Comparison of ENCODE assay signal across 10 mouse cellular contexts in genomic region chr5:21813994-21814393, GRCm38 (mm10). TPM values are rescaled to one million over a fixed set of nuclear protein-coding genes. Genes with fewer than 3 reads are reported as not detected.
A peak's percentile ranks its signal among the peaks of the same experiment; 100 is the strongest.
DNase-seq lines count a peak whose midpoint lies in the region; ATAC-seq lines count a peak whose summit lies in the region.
"Had no signal": no experiment of that assay in that cellular context is flagged by ENCODE, and none has a peak within 500 bp of the region (broad histone marks: within the 10 kb centered on the region; RNA-seq: fewer than 3 reads in every experiment).

No protein-coding gene starts in this region.

- no peak overlapping the region for H3K27ac ChIP-seq in intestine, embryonic 14.5 days (ENCODE audit: low read depth)
- no peak overlapping the region for H3K27ac ChIP-seq in intestine, embryonic 16.5 days (ENCODE audit: low read length)
- H3K27ac ChIP-seq in liver, embryonic 13.5 days = no peak overlapping the region

- no peaks in the 10 kb centered on the region for H3K36me3 ChIP-seq in intestine, embryonic 14.5 days (ENCODE audit: control insufficient read depth, insufficient read depth, low read length)
- no peaks in the 10 kb centered on the region for H3K36me3 ChIP-seq in intestine, embryonic 16.5 days (ENCODE audit: control insufficient read depth, insufficient read depth, low read length)
- no peaks in the 10 kb centered on the region for H3K36me3 ChIP-seq in liver, embryonic 13.5 days

- 52% methylated on average over 1 of the region's 1 CpGs for WGBS in intestine, embryonic 14.5 days
- WGBS in intestine, embryonic 16.5 days = 59% methylated on average over 1 of the region's 1 CpGs
- WGBS in liver, embryonic 13.5 days (ENCODE audit: insufficient replicate concordance) = 30% methylated on average over 1 of the region's 1 CpGs

- no peak overlapping the region for H3K4me3 ChIP-seq in intestine, embryonic 14.5 days (ENCODE audit: low read depth, low read length)
- H3K4me3 ChIP-seq in intestine, embryonic 16.5 days (ENCODE audit: low read length) = no peak overlapping the region
- H3K4me3 ChIP-seq in liver, embryonic 13.5 days (replicated peaks) = no peak overlapping the region

- DNase-seq in intestine, embryonic 14.5 days (ENCODE audit: low spot score) = peak; percentile 59
- DNase-seq in 3T3-L1 (ENCODE audit: low read depth, low spot score) = peak; percentile 62
- DNase-seq in CD4-positive helper T cell, adult 2 months (ENCODE audit: low read depth, low spot score) = peak; percentile 23
- peak; percentile 27 for DNase-seq in c-Kit-positive CD71-positive TER-119-positive erythroid progenitor cells, embryonic 14.5 days (ENCODE audit: low spot score)
- DNase-seq in liver, embryonic 13.5 days = peak; percentile 18
- peak; percentile 51 to 82 for DNase-seq in spleen, postnatal 4 days (ENCODE audit: low spot score in 2 of 2)

- H3K4me2 ChIP-seq in intestine, embryonic 14.5 days (ENCODE audit: low read length) = no peak overlapping the region
- no peak overlapping the region for H3K4me2 ChIP-seq in intestine, embryonic 16.5 days (ENCODE audit: low read depth, low read length)
- no peak overlapping the region for H3K4me2 ChIP-seq in liver, embryonic 13.5 days

- no peak overlapping the region for H3K9ac ChIP-seq in intestine, embryonic 14.5 days (ENCODE audit: low read length)
- H3K9ac ChIP-seq in intestine, embryonic 16.5 days (ENCODE audit: low read depth, low read length) = no peak overlapping the region
- no peak overlapping the region for H3K9ac ChIP-seq in liver, embryonic 13.5 days

- H3K9me3 ChIP-seq in intestine, embryonic 14.5 days (ENCODE audit: control insufficient read depth, low read length) = no peaks in the 10 kb centered on the region
- no peaks in the 10 kb centered on the region for H3K9me3 ChIP-seq in intestine, embryonic 16.5 days (ENCODE audit: control insufficient read depth, low read length)
- H3K9me3 ChIP-seq in liver, embryonic 13.5 days (replicated peaks) = no peaks in the 10 kb centered on the region

- ATAC-seq in intestine, embryonic 14.5 days (replicated peaks; ENCODE audit: low FRiP score, low TSS enrichment, low read depth) = no peak
- ATAC-seq in intestine, embryonic 16.5 days = no peak
- ATAC-seq in liver, embryonic 13.5 days (ENCODE audit: low read depth) = no peak
- no peak for ATAC-seq in cerebellum, adult (ENCODE audit: insufficient number of reproducible peaks, low FRiP score, low TSS enrichment)

- no peaks in the 10 kb centered on the region for H3K4me1 ChIP-seq in intestine, embryonic 14.5 days (replicated peaks; ENCODE audit: control insufficient read depth, insufficient read depth, low read length)
- H3K4me1 ChIP-seq in intestine, embryonic 16.5 days (ENCODE audit: control insufficient read depth, insufficient read depth, low read length) = no peaks in the 10 kb centered on the region
- no peaks in the 10 kb centered on the region for H3K4me1 ChIP-seq in liver, embryonic 13.5 days (replicated peaks)

- no peaks in the 10 kb centered on the region for H3K27me3 ChIP-seq in intestine, embryonic 14.5 days (replicated peaks; ENCODE audit: control insufficient read depth, insufficient read depth, low read length)
- H3K27me3 ChIP-seq in intestine, embryonic 16.5 days (replicated peaks; ENCODE audit: control insufficient read depth, insufficient read depth, low read length) = no peaks in the 10 kb centered on the region
- no peaks in the 10 kb centered on the region for H3K27me3 ChIP-seq in liver, embryonic 13.5 days

RNA-seq across cellular contexts. Expression of gene Psmc2, which starts 28.9 kb away (rescaled TPM):
- polyA plus RNA-seq in intestine, embryonic 14.5 days (2014; fragmentation: Nextera tagmentation; extraction: Ambion mirVana) = 165 and 173 TPM in 2 replicates
- 156 and 170 TPM in 2 replicates for polyA plus RNA-seq in intestine, embryonic 16.5 days (2015; fragmentation: Nextera tagmentation; extraction: Ambion mirVana)
- 183 and 200 TPM in 2 replicates for polyA plus RNA-seq in liver, embryonic 13.5 days (2015; fragmentation: Nextera tagmentation; extraction: Ambion mirVana)

RNA-seq across cellular contexts. Expression of gene Dnajc2, which starts 28.9 kb away (rescaled TPM):
- polyA plus RNA-seq in intestine, embryonic 14.5 days (2014; fragmentation: Nextera tagmentation; extraction: Ambion mirVana) = 80.0 and 85.5 TPM in 2 replicates
- 55.0 and 63.2 TPM in 2 replicates for polyA plus RNA-seq in intestine, embryonic 16.5 days (2015; fragmentation: Nextera tagmentation; extraction: Ambion mirVana)
- 56.8 and 63.1 TPM in 2 replicates for polyA plus RNA-seq in liver, embryonic 13.5 days (2015; fragmentation: Nextera tagmentation; extraction: Ambion mirVana)

RNA-seq across cellular contexts. Expression of gene Slc26a5, which starts 51.4 kb away (rescaled TPM):
- not detected in 2 replicates for polyA plus RNA-seq in intestine, embryonic 14.5 days (2014; fragmentation: Nextera tagmentation; extraction: Ambion mirVana)
- 0.12 and 0.13 TPM in 2 replicates for polyA plus RNA-seq in intestine, embryonic 16.5 days (2015; fragmentation: Nextera tagmentation; extraction: Ambion mirVana)
- polyA plus RNA-seq in liver, embryonic 13.5 days (2015; fragmentation: Nextera tagmentation; extraction: Ambion mirVana) = not detected in 2 replicates
- polyA plus RNA-seq: liver, embryonic 16.5 days; stomach, embryonic 14.5 days had no signal
